Mouse (Mus musculus) ES-Bruce4 (cell line): ENCODE measurements at regions not wholly inside any gene's neighbourhood (a gene's known extent, or its start where the extent isn't known, plus 50 kb on each side); places are given as distances from the start of the nearest gene placed in this dataset.

ENCODE experiments used
- CTCF ChIP-seq: IDR thresholded peaks from one replicate; pipeline ENCODE4 v1.8.1; 2011; ENCODE audit warnings: low read depth, low read length
- EP300 ChIP-seq: IDR thresholded peaks from 2 replicates; pipeline ENCODE4 v1.6.1; 2011; ENCODE audit warnings: low read depth, low read length; ENCODE audit not compliant: insufficient read depth

DNA sequence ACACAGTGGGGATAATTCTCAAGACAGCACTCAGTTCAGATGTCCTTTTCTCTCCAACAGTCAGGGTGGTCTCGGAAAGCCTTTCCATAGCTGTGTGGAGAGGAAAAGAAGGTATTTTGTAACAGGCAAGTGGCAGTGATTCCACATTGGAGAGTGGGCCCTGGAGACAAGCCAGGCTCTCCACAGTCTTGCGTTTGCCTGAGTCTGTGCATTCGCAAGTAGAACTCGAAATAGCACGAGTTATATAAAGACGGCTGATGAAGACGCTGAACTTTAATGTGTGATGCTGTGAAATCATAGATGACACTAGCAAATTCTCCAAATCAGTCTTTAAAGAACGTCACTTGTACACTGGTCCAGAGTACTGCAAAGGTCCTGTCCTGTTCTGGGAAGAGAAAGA, 244.6 kb downstream of the Hivep2 start:
- TF ChIP-seq EP300 (no peak), CTCF (no peak)
